Mouse (Mus musculus) CH12.LX (cell line): ENCODE results near the gene Epop. TPM values are rescaled to one million over a fixed set of nuclear protein-coding genes. Genes with fewer than 3 reads are reported as not detected.
A peak's percentile ranks its signal among the peaks of the same experiment; 100 is the strongest.

Source experiments
- DNase-seq: peaks from one replicate; pipeline ENCODE4 v3.0.0-alpha.2; 2013; ENCODE audit errors: extremely low read depth
- H3K27ac ChIP-seq: 2 replicates; pipeline ENCODE4 v1.5.1; 2012; ENCODE audit warnings: low read depth, mild to moderate bottlenecking, control low read depth, moderate library complexity; ENCODE audit not compliant: insufficient read depth
- H3K27me3 ChIP-seq: replicated peaks from 2 replicates; pipeline ENCODE3; 2012; ENCODE audit warnings: inconsistent platforms
- H3K36me3 ChIP-seq, 2 experiments: replicated peaks in 1 of 2; 2 replicates each; pipeline versions ENCODE3 to v1.6.1; 2012; ENCODE audit warnings: inconsistent platforms in 1 of 2, low read length in 1 of 2, mild to moderate bottlenecking in 1 of 2, mixed read lengths in 1 of 2, moderate library complexity in 1 of 2; ENCODE audit not compliant: control insufficient read depth in 1 of 2, insufficient read depth in 1 of 2
- H3K4me1 ChIP-seq, 2 experiments: 2 replicates each; pipeline ENCODE4 v1.6.1; 2012; ENCODE audit warnings: inconsistent platforms in 1 of 2, moderate library complexity in 1 of 2; ENCODE audit not compliant: insufficient read depth in 2 of 2, control insufficient read depth in 1 of 2
- H3K4me2 ChIP-seq: 2 replicates; pipeline ENCODE4 v1.6.1; 2012; ENCODE audit warnings: low read depth, mild to moderate bottlenecking, control low read depth; ENCODE audit not compliant: poor library complexity, insufficient read depth, severe bottlenecking
- H3K4me3 ChIP-seq, 3 experiments: fragments of 150-350 bp in 1 of 3; sonication (generic) in 1 of 3; replicated peaks in 1 of 3; 2 replicates each; pipeline versions ENCODE3 to v1.5.1; 2011 to 2012; ENCODE audit warnings: low read depth in 2 of 3, low read length in 2 of 3, mild to moderate bottlenecking in 2 of 3, moderate library complexity in 2 of 3, control low read depth in 1 of 3, improper control_type of control experiment in 1 of 3, inconsistent platforms in 1 of 3, mixed read lengths in 1 of 3; ENCODE audit not compliant: poor library complexity in 1 of 3
- H3K79me2 ChIP-seq: replicated peaks from 2 replicates; pipeline ENCODE4 v1.6.1; 2012; ENCODE audit warnings: mild to moderate bottlenecking, moderate library complexity; ENCODE audit not compliant: control insufficient read depth, poor library complexity, insufficient read depth, severe bottlenecking; ENCODE audit errors: extremely low read depth
- H3K9ac ChIP-seq: 2 replicates; pipeline ENCODE4 v1.6.1; 2012; ENCODE audit warnings: low read depth, mild to moderate bottlenecking, control low read depth, moderate library complexity; ENCODE audit not compliant: insufficient read depth
- H3K9me3 ChIP-seq: replicated peaks from 2 replicates; pipeline ENCODE3; 2012; ENCODE audit warnings: low read length, inconsistent platforms, mixed read lengths
- CTCF ChIP-seq, 2 experiments: IDR thresholded peaks in 1 of 2; conservative IDR thresholded peaks in 1 of 2; 2 replicates each; pipeline ENCODE4 v1.5.1; 2011 to 2012; ENCODE audit warnings: low read depth in 2 of 2, low read length in 2 of 2, improper control_type of control experiment in 1 of 2, inconsistent platforms in 1 of 2, mild to moderate bottlenecking in 1 of 2, moderate library complexity in 1 of 2
- EP300 ChIP-seq: IDR thresholded peaks from 2 replicates; pipeline ENCODE4 v1.6.1; 2011; ENCODE audit warnings: low read length, improper control_type of control experiment
- GABPA ChIP-seq: IDR thresholded peaks from 2 replicates; pipeline ENCODE4 v1.6.1; 2012; ENCODE audit warnings: low read depth, low read length, improper control_type of control experiment, inconsistent platforms; ENCODE audit not compliant: insufficient replicate concordance
- JUN ChIP-seq: IDR thresholded peaks from 2 replicates; pipeline ENCODE4 v1.6.1; 2011; ENCODE audit warnings: low read depth, mild to moderate bottlenecking, low read length, improper control_type of control experiment, moderate library complexity; ENCODE audit not compliant: insufficient read depth
- JUND ChIP-seq: conservative IDR thresholded peaks from 2 replicates; pipeline ENCODE4 v1.6.1; 2011; ENCODE audit warnings: low read depth, low read length, improper control_type of control experiment
- MAX ChIP-seq: IDR thresholded peaks from 2 replicates; pipeline ENCODE4 v1.6.1; 2011; ENCODE audit warnings: low read length, improper control_type of control experiment
- MYC ChIP-seq: IDR thresholded peaks from 2 replicates; pipeline ENCODE4 v1.6.1; 2011; ENCODE audit warnings: low read depth, mild to moderate bottlenecking, improper control_type of control experiment, low read length
- NELFE ChIP-seq: IDR thresholded peaks from 2 replicates; pipeline ENCODE4 v1.6.1; 2011; ENCODE audit warnings: low read depth, low read length, improper control_type of control experiment
- NRF1 ChIP-seq: IDR thresholded peaks from 2 replicates; pipeline ENCODE4 v1.6.1; 2014; ENCODE audit warnings: low read depth, mild to moderate bottlenecking, inconsistent platforms, low read length, improper control_type of control experiment, moderate library complexity
- PAX5 ChIP-seq: IDR thresholded peaks from 2 replicates; pipeline ENCODE4 v1.6.1; 2012; ENCODE audit warnings: low read length, inconsistent platforms, mixed read lengths
- TBP ChIP-seq: conservative IDR thresholded peaks from 2 replicates; pipeline ENCODE4 v1.6.1; 2011; ENCODE audit warnings: low read depth, low read length, improper control_type of control experiment
- TCF12 ChIP-seq: IDR thresholded peaks from 2 replicates; pipeline ENCODE4 v1.6.1; 2014; ENCODE audit warnings: low read depth, mild to moderate bottlenecking, inconsistent platforms, low read length, improper control_type of control experiment
- UBTF ChIP-seq: IDR thresholded peaks from 2 replicates; pipeline ENCODE4 v1.6.1; 2012; ENCODE audit warnings: low read depth, mild to moderate bottlenecking, inconsistent platforms, low read length, improper control_type of control experiment, moderate library complexity
- USF1 ChIP-seq: IDR thresholded peaks from 2 replicates; pipeline ENCODE4 v1.6.1; 2014; ENCODE audit warnings: low read depth, mild to moderate bottlenecking, inconsistent platforms, low read length, improper control_type of control experiment
- ZMIZ1 ChIP-seq: IDR thresholded peaks from 2 replicates; pipeline ENCODE4 v1.6.1; 2012; ENCODE audit warnings: low read depth, mild to moderate bottlenecking, inconsistent platforms, low read length, improper control_type of control experiment
- dilution Hi-C: fragments of 300-500 bp; cut with MboI; formaldehyde crosslinking; loops from 2 replicates; pipeline ENCODE4 v1.14.3; 2020; ENCODE audit warnings: low sequenced_read_pairs; ENCODE audit not compliant: extremely low pct_unique_long_range_greater_than_20kb, extremely low pct_ligation_motif_present
- in situ Hi-C: fragments of 300-500 bp; cut with MboI; formaldehyde crosslinking; loops from 3 replicates; pipeline ENCODE4 v1.14.3; 2019; ENCODE audit warnings: low sequenced_read_pairs, low pct_ligation_motif_present, low pct_unique_long_range_greater_than_20kb, mixed read lengths
- polyA plus RNA-seq: library from polyadenylated mRNA; unstranded; fragments of >175 nt; gene quantifications from 2 replicates; pipeline ENCODE4 v1.2.1, GENCODE M21; 2012; ENCODE audit warnings: low read depth; ENCODE audit not compliant: insufficient read length
- total RNA-seq, 2 experiments: library from RNA; depleted of rRNA; stranded (reverse); fragments of 300-350 nt in 1 of 2; fragments of >200 nt in 1 of 2; gene quantifications; 2 replicates each; pipeline ENCODE4 v1.2.3; 2012 to 2014

Epop gene
- total and polyA plus RNA-seq, 3 experiments, result 2.1 to 8.4 (median 4.2) TPM

- TF ChIP-seq MYC, result peak; percentile 75; the same call in 1 of the 2 replicates
- no peak for TF ChIP-seq ZMIZ1
- TF ChIP-seq NRF1, result 0 out of 2 replicates have a peak, but pooled peaks have one; percentile 31
- TF ChIP-seq MAX, result peak; percentile 95
- TF ChIP-seq UBTF, result no peak
- peak; percentile 96 to 98 for TF ChIP-seq CTCF (conservative IDR thresholded peaks at IDR 0.05 in 1 of 2, IDR thresholded peaks at IDR 0.05 in 1 of 2; ENCODE audit: low read depth in 2 of 2, low read length in 2 of 2)
- TF ChIP-seq, all 38 proteins: peak for 18
These were observed 2.4 kb upstream of the Epop start (continued) for GRCm38 (mm10) chr11:97631938-97632337.

GRCm38 (mm10) chr11:97631500-97631899, 2.0 kb upstream of the Epop start:
- Histone ChIP-seq H3K9me3 (peaks cover 24% of the 10 kb centered on the region), H3K9ac (no peak overlapping the region), H3K27me3 (peaks cover 27% of the 10 kb centered on the region), H3K4me2 (peak overlapping the region; percentile 21; the same call in 1 of the 2 replicates), H3K79me2 (no peaks in the 10 kb centered on the region), H3K27ac (no peak overlapping the region), H3K4me3 (no peak overlapping the region), H3K36me3 (no peaks in the 10 kb centered on the region), H3K4me1 (peaks cover 7 to 26% of the 10 kb centered on the region in 2 experiments; a peak in 3 of 4 replicates)
- dilution Hi-C loops, result no loop called here
- in situ Hi-C loops, result loop anchor here (5.0 kb wide), 2 partner anchors 36 to 66 kb away; no protein-coding TSS in a partner anchor
- no peak for TF ChIP-seq NRF1
- no peak for TF ChIP-seq USF1
- no peak for TF ChIP-seq TCF12
- DNase-seq, result no peak

- Histone ChIP-seq H3K4me1 (peaks cover 7 to 26% of the 10 kb centered on the region in 2 experiments; a peak in 3 of 4 replicates), H3K36me3 (no peaks in the 10 kb centered on the region), H3K4me2 (no peak overlapping the region), H3K27me3 (peaks cover 30% of the 10 kb centered on the region), H3K9ac (no peak overlapping the region), H3K9me3 (peaks cover 24% of the 10 kb centered on the region), H3K27ac (no peak overlapping the region), H3K79me2 (no peaks in the 10 kb centered on the region), H3K4me3 (no peak overlapping the region)
- dilution Hi-C loops (no loop called here), in situ Hi-C loops (loop anchor here (5.0 kb wide), 2 partner anchors 36 to 66 kb away; no protein-coding TSS in a partner anchor)
- TF ChIP-seq UBTF, result no peak
- no peak for TF ChIP-seq JUND
- no peak for TF ChIP-seq USF1
- no peak for TF ChIP-seq EP300
- no peak for TF ChIP-seq TBP
- TF ChIP-seq JUN, result no peak
- TF ChIP-seq GABPA, result no peak
- TF ChIP-seq NELFE, result no peak
- TF ChIP-seq MAX, result no peak
- no peak for TF ChIP-seq PAX5
- no peak for TF ChIP-seq CTCF (conservative IDR thresholded peaks at IDR 0.05 in 1 of 2, IDR thresholded peaks at IDR 0.05 in 1 of 2; ENCODE audit: low read depth in 2 of 2, low read length in 2 of 2)
- DNase-seq, result no peak
These were observed 1.5 kb upstream of the Epop start for GRCm38 (mm10) chr11:97631046-97631445.
